Mouse (Mus musculus) left cerebral cortex, postnatal 14 days (tissue): ENCODE data around the gene Nat8f3. TPM values are rescaled to one million over a fixed set of nuclear protein-coding genes. Genes with fewer than 3 reads are reported as not detected.
A peak's percentile ranks its signal among the peaks of the same experiment; 100 is the strongest.
"Not testable (repeated sequence)": the region's sequence is repeated elsewhere in the genome, so short reads cannot be mapped to it uniquely, and the experiment has no call there.

Source experiments
- DNase-seq, 2 experiments: peaks; one replicate each; pipeline ENCODE4 v3.0.0; 2021 to 2022; ENCODE audit warnings: low spot score in 2 of 2, mixed read lengths in 1 of 2
- intact Hi-C: fragments of 180-260 bp; cut with DNase I; formaldehyde crosslinking; loops from one replicate; pipeline ENCODE4 v1.15.1; 2025
- long read RNA-seq, 2 experiments: library from polyadenylated mRNA; stranded (forward); transcript quantifications; one replicate each; pipeline ENCODE4 v2.0.0; 2021
- microRNA-seq, 2 experiments: library from miRNA; unstranded; fragments of <30 nt; microRNA quantifications; one replicate each; pipeline ENCODE4 v1.2.0; 2022
- total RNA-seq, 2 experiments: library from RNA; stranded (reverse); gene quantifications; 2 replicates each; pipeline ENCODE4 v1.2.3; 2021

The Nat8f3 gene
- total RNA-seq, result 1 to 10 TPM; 1.8 TPM
- long read RNA-seq, experiment 1, result 0 reads
- long read RNA-seq, experiment 2, partial matches to known transcripts, result 0 of 1 reads
- long read RNA-seq, experiment 2, other reads (novel, unspliced or antisense), result 0 of 1 reads

DNA sequence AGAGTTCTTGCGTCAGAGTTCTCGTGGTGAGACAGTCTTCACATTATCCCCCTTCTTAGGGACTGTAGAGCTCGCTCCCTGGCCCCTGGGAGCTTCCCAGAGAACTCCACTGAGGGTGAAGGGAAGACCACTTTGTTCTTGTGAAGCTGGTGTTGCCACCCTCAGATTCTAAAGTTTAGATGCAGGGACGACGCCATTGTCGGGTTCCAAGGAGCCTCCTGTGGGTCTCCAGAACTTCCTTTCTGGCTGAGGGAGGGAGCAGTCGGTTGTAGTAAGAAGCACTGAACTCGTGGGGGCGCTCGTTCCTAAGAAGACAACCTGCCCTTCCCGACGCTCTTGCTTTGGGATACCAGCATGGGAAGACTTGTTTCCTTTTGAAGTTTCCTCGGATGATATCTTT is at the start of gene Nat8f3:
Gene Nat8f3 (minus strand): TSS at position 223 of the 400 bp plus-strand sequence.
- intact Hi-C loops, result not testable (repeated sequence)
- peak in 1 of 2 experiments; percentile 16 for DNase-seq

DNA sequence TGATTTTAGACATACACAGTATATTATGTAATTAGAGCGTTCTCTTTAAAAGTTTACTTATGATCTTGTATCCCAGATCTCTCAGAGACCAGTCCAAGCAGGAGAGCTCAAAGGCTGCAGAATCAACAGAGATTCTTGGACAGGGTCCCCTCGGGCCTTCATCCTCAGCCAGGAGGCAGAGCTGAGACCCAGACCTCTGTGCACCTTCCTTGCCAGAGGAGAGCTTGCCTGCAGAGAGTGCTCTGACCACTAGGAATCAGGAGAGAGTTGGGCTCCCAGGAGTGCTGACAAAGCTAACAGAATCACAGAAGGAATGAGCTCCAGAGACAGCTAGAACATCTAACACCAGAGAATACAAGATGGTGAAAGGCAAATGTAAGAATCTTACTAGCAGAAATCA is 47.8 kb upstream of the Nat8f3 start:
- intact Hi-C loops, result no loop called here
- no peak for DNase-seq

DNA sequence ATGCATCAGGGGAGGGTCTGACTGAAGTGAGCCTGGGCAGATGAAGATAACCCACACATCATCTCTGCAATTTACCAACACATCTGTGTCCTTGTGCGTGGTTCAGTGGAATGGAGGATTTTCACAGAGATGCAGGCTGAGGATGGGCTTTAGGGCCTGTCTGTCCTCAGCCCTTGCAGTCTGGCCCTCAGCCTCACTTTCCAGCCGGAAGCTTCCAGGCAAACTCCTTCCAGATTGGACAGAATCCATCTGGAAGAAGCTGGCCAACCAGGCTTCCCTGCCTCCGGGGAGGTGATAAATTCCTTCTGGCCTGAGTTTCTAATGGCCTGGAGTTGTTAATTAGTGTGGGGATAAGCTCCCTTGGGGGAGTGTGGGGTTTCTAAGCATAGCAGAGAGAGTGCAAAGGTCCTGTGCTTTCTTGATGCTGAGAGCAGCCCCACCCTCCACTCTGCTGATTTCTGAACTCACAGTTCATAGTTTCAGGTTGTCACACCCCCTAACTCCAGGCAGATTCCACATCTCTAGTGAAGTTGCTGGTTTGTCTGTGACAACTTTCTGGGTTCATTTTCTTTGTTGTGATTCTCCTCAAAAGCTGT is 45.5 kb upstream of the Nat8f3 start:
- DNase-seq, intact Hi-C loops: not testable (repeated sequence)

DNA sequence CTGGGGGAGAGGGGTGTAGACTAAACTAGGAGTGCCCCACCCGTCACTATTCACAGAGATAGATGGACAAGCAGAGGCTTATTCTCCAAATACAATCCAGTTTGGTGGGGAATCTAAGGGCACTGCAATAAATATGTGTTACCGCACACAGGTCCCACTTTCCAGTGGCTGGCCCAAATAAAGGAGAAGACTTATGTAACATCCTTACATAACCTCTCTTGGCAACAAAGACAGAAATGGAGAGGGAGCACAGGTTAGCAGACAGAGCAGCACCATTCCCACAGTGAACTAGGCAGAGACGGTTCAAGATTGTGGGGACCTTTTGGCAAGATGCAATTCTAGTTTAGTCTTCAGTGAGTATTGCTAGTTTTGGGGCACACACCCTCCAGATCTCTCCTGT is 45.0 kb upstream of the Nat8f3 start:
- DNase-seq, intact Hi-C loops: not testable (repeated sequence)

DNA sequence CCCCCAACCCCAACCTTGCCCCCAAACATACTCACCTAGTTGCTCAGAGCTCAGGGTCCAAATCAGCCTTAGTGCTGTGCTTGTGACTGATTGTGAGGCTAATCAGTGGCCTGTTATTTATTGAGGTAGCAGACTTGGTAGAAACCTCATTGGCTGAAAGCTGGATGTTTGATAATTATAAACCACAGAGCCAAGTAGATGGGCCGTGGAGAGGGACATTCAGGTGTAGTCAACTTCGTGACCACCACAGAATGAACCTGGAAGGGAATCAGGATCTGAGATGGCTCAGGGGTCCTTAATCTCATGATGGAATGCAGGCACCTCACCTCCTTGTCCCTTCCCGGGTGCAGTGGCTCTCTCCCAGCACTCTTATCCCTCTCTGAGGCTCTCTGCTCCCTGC is 44.2 kb upstream of the Nat8f3 start:
- DNase-seq, intact Hi-C loops: not testable (repeated sequence)

DNA sequence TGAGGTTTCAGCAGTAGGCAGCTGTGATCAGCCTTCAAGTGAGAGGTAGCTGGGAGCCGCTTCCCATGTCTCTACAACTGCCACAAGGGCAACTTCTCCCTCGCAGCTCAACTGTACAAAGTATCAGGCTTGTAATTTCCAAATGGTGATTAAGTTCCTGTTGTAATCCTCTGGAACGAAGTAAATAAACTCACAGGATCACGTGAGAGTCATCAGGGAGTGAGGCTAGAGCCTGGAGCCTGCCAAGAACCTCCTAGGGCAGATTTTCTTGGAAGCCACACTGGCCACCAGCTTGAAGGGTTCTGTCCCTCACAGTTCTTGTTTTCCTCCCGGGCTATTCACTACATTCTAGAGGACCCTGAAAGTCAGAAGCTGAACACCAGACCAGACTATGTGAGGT is 37.6 kb upstream of the Nat8f3 start:
- intact Hi-C loops, DNase-seq: not testable (repeated sequence)

DNA sequence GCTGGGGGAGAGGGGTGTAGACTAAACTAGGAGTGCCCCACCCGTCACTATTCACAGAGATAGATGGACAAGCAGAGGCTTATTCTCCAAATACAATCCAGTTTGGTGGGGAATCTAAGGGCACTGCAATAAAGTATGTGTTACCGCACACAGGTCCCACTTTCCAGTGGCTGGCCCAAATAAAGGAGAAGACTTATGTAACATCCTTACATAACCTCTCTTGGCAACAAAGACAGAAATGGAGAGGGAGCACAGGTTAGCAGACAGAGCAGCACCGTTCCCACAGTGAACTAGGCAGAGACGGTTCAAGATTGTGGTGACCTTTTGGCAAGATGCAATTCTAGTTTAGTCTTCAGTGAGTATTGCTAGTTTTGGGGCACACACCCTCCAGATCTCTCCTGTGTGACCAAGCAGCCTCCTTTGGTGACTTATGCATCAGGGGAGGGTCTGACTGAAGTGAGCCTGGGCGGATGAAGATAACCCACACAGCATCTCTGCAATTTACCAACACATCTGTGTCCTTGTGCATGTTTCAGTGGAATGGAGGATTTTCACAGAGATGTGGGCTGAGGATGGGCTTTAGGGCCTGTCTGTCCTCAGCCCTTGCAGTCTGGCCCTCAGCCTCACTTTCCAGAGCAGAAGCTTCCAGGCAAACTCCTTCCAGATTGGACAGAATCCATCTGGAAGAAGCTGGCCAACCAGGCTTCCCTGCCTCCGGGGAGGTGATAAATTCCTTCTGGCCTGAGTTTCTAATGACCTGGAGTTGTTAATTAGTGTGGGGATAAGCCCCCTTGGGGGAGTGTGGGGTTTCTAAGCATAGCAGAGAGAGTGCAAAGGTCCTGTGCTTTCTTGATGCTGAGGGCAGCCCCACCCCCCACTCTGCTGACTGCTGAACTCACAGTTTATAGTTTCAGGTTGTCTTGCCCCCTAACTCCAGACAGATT is 2.2 kb downstream of the Nat8f3 start:
- intact Hi-C loops, DNase-seq: not testable (repeated sequence)

DNA sequence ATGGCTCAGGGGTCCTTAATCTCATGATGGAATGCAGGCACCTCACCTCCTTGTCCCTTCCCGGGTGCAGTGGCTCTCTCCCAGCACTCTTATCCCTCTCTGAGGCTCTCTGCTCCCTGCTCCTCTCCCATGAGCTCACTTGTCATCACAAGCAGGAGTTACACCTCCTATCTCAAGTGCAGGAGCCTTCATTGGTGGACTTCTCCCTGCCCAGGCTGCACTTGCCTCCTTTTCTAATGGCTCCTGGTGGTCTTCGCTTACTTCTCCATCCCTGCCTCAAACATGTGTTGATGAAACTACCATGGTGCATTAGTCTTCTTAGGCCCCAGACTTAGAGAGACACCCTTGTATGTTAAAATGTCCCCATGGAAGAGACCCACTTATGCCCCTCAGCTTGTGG is 2.9 kb downstream of the Nat8f3 start:
- intact Hi-C loops, DNase-seq: not testable (repeated sequence)

DNA sequence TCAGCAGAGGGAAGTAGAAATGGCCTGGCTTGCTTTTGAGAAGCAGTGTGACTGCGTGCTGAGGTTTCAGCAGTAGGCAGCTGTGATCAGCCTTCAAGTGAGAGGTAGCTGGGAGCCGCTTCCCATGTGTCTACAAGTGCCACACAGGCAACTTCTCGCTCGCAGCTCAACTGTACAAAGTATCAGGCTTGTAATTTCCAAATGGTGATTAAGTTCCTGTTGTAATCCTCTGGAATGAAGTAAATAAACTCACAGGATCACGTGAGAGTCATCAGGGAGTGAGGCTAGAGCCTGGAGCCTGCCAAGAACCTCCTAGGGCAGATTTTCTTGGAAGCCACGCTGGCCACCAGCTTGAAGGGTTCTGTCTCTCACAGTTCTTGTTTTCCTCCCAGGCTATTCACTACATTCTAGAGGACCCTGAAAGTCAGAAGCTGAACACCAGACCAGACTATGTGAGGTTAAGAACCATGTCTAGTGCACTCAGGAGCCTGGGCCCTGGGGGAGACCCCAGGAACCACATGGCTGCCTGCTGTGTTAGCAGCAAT is 9.8 kb downstream of the Nat8f3 start:
- DNase-seq, intact Hi-C loops: not testable (repeated sequence)

DNA sequence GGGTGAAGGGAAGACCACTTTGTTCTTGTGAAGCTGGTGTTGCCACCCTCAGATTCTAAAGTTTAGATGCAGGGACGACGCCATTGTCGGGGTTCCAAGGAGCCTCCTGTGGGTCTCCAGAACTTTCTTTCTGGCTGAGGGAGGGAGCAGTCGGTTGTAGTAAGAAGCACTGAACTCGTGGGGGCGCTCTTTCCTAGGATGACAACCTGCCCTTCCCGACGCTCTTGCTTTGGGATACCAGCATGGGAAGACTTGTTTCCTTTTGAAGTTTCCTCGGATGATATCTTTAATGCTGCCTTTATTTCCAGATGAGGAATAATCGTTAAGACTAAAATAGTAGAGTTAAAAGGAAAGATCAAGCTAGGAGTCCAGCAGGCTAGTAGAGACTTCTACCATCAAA is 52.4 kb downstream of the Nat8f3 start, which contains the start of gene Nat8f7:
Gene Nat8f7 (minus strand): TSS at position 101 of the 400 bp plus-strand sequence.
- DNase-seq, intact Hi-C loops: not testable (repeated sequence)

DNA sequence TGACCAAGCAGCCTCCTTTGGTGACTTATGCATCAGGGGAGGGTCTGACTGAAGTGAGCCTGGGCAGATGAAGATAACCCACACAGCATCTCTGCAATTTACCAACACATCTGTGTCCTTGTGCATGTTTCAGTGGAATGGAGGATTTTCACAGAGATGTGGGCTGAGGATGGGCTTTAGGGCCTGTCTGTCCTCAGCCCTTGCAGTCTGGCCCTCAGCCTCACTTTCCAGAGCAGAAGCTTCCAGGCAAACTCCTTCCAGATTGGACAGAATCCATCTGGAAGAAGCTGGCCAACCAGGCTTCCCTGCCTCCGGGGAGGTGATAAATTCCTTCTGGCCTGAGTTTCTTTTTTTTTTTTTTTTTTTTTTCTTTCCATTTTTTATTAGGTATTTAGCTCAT is 55.9 kb downstream of the Nat8f3 start:
- intact Hi-C loops, DNase-seq: not testable (repeated sequence)

DNA sequence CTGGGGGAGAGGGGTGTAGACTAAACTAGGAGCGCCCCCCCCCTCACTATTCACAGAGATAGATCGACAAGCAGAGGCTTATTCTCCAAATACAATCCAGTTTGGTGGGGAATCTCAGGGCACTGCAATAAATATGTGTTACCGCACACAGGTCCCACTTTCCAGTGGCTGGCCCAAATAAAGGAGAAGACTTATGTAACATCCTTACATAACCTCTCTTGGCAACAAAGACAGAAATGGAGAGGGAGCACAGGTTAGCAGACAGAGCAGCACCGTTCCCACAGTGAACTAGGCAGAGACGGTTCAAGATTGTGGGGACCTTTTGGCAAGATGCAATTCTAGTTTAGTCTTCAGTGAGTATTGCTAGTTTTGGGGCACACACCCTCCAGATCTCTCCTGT is 56.3 kb downstream of the Nat8f3 start:
- DNase-seq, intact Hi-C loops: not testable (repeated sequence)

DNA sequence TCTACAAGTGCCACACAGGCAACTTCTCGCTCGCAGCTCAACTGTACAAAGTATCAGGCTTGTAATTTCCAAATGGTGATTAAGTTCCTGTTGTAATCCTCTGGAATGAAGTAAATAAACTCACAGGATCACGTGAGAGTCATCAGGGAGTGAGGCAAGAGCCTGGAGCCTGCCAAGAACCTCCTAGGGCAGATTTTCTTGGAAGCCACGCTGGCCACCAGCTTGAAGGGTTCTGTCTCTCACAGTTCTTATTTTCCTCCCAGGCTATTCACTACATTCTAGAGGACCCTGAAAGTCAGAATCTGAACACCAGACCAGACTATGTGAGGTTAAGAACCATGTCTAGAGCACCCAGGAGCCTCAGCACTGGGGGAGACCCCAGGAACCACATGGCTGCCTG is 63.6 kb downstream of the Nat8f3 start:
- intact Hi-C loops, DNase-seq: not testable (repeated sequence)

Small RNA genes within 50 kb of the gene (microRNA-seq; reads per million reads assigned to microRNA genes)
- gene Gm27317 (0 reads per million in 2 experiments), gene Mir6375 (0 reads per million in 2 experiments)

Other genes with a start within 250 kb of the Nat8f3 start
- 1 to 10 TPM; 7.6 to 9.4 TPM for gene Alms1, start 178.2 kb downstream of the Nat8f3 start, total RNA-seq
- gene Nat8f7, start 52.5 kb downstream of the Nat8f3 start, total RNA-seq, result 1 to 10 TPM; 2.0 to 2.2 TPM
- 1 to 10 TPM; 1.0 to 1.1 TPM for gene Nat8f6, start 55.2 kb upstream of the Nat8f3 start, total RNA-seq
- gene Nat8f5, start 55.2 kb upstream of the Nat8f3 start, total RNA-seq, result 1 to 10 TPM; 2.2 to 3.1 TPM
- gene Nat8, start 66.3 kb upstream of the Nat8f3 start, total RNA-seq, result 1 to 10 TPM; 1.2 to 2.0 TPM
- 1 to 10 TPM in 1 of 2 experiments, under 1 TPM in 1; 0.76 to 1.1 TPM for gene Nat8f2, start 103.4 kb upstream of the Nat8f3 start, total RNA-seq
- 1 to 10 TPM; 3.9 to 4.2 TPM for gene Nat8f4, start 139.1 kb upstream of the Nat8f3 start, total RNA-seq
- 10 to 100 TPM; 48.9 to 52.2 TPM for gene Tprkb, start 146.1 kb upstream of the Nat8f3 start, total RNA-seq
- gene Nat8f1, start 149.9 kb upstream of the Nat8f3 start, total RNA-seq, result 10 to 100 TPM; 17.4 to 18.8 TPM
- gene Dusp11, start 195.9 kb upstream of the Nat8f3 start, total RNA-seq, result 10 to 100 TPM; 75.4 to 78.5 TPM